Mouse (Mus musculus) spleen, postnatal 14 days (tissue): ENCODE measurements around the gene Hrg.
"Not testable (repeated sequence)": the region's sequence is repeated elsewhere in the genome, so short reads cannot be mapped to it uniquely, and the experiment has no call there.

Source experiments
- DNase-seq, 2 experiments: peaks; one replicate each; pipeline ENCODE4 v3.0.0; 2021 to 2022; ENCODE audit warnings: low spot score in 2 of 2

Hrg gene

DNA sequence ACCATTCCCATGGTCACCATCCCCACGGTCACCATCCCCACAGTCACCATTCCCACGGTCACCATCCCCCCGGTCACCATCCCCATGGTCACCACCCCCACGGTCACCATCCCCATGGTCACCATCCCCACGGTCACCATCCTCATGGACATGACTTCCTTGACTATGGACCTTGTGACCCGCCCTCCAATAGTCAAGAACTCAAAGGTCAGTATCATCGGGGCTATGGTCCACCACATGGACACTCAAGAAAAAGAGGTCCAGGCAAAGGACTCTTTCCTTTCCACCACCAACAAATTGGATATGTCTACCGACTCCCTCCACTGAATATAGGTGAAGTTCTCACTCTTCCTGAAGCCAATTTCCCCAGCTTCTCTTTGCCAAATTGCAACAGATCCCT, 10.2 kb downstream of the Hrg start:
- DNase-seq: no peak

DNA sequence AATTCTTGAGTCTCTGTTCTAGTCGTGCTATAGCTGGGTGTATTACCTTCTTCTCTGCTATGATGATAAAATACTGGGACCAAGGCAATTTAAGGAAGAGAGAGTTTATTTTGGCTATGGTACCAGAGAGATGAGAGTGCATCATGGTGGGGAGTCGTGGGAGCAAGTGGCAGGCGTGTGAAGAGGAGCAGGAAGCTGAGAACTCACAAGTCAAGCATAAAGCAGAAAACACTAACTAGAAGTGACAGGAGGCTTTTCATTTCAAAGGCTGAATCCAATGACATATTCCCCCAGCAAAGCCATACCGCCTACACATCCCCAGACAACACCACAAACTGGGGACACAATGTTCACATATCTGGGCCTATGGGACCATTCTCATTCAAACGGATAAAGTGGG, 11.4 kb downstream of the Hrg start:
- DNase-seq: no peak

DNA sequence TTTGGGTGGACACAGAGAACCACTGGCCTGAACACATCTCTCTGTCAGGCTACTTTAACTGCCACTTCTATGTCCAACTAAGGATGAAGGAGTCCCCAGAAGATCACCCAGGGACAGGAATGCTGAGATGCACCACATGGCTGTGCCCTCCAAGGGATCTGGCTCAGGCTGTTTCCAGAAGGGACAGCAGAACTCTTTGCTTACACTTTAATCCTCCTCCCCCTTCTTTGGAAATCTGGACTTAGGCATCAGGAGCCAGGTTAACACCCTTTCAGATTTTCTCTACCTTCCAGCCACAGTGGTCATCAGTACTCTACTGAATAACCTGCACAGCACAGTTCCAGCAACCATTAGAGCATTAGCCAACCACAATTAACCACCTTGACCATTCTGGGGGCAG, 12.4 kb downstream of the Hrg start:
- DNase-seq: no peak

DNA sequence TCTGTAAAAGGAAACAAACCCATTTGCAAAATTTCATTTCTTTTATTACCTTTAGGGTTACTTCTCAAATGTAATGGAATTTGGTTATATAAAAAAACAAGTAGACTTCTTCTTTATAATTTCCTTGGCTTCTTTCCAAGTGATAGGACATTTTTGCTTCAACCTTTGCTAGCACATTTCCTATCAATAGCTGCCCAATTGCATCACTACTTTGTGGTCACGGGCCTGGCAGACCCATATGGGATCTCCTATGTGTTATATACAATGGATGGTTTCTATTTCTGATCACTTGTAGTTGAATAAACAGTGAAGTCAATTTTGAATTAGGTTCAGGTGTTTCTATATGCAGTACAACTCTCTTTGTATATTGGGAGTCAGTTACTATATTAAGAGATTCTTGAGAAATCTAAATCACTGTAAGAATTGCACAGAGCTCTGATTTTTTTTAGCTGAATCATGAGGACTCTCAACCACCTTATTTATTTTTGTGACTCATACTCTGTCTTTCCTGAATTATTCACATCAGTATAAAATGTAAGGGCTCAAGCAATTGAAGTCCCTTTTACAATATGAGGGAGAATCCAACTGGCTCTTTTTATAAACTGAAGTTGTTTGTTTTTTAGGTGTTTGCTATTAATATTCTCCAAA, 16.6 kb downstream of the Hrg start:
- DNase-seq: no peak

DNA sequence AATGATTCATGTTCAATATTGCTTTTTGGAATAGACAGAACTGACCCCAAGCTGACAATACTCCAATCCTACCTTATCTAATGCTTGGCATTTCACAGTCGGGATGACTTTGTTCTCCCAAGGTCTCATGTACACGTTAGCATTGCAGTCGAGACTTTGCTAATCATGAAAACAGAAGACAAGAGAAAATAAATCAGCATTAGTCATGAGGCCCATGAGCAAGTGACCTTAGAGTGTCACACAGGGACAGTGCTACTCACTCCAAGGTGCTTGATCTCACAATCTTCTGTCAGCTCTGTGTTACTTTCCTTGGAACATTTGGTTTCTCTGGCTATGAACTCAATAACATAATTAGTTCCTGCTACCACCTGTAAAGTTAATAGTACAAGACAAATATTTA, 46.1 kb downstream of the Hrg start:
- not testable (repeated sequence) for DNase-seq
